Mouse (Mus musculus): ENCODE results near the gene Alg14. TPM values are rescaled to one million over a fixed set of nuclear protein-coding genes. Genes with fewer than 3 reads are reported as not detected.

Gene Alg14
- polyA plus RNA-seq, 1 experiment from 2014 or later: 33.5 TPM

DNA sequence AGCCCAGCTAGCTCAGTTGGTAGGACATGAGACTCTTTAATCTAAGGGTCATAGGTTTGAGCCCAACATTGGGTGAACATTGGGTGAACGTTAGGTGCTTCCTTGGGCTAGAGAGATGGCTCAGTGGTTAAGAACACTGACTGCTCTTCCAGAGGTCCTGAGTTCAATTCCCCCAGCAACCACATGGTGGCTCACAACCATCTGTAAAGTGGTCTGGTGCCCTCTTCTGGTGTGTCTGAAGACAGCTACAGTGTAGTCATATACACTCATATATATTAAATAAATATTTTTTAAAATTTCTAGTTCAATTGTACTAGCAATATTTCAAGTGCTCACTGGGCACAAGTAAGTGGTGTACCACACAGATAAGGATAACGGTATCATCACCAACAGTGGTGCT is 4.4 kb upstream of the Alg14 start:
- Histone ChIP-seq H3K9me3 (no peaks in the 10 kb centered on the region), H3K4me3 (no peak overlapping the region), H3K4me2 (replicated peaks) (no peak overlapping the region), H3K4me1 (no peaks in the 10 kb centered on the region), H3K36me3 (no peaks in the 10 kb centered on the region), H3K9ac (no peak overlapping the region), H3K27me3 (replicated peaks) (no peaks in the 10 kb centered on the region), H3K27ac (no peak overlapping the region)
- 94% methylated on average over 2 of the region's 2 CpGs for WGBS
- ATAC-seq (ENCODE audit: low FRiP score, low read depth): no peak

DNA sequence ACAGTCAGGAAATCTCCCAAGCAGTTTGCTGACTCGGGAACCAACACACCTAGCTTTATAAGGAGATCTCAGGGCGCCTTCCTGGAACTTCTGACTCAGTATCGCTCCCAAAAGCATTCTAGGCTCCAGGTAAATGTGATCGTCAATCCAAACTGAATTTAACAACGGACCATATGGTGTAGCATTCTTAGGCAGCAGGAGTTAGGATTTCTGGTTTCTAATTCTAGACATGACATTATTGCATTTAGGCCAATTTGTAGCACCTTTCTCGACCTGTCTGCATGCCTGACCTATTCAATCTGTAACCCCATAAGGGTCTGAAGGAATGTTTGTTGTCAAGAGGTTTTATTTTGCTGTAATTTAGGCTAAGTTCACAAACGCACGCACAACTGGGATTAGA is 892 bp upstream of the Alg14 start:
- no peaks in the 10 kb centered on the region for H3K36me3 ChIP-seq
- no peaks in the 10 kb centered on the region for H3K4me1 ChIP-seq
- no peaks in the 10 kb centered on the region for H3K9me3 ChIP-seq
- ATAC-seq (ENCODE audit: low FRiP score, low read depth): no peak
- H3K4me3 ChIP-seq: no peak overlapping the region
- no peaks in the 10 kb centered on the region for H3K27me3 ChIP-seq (replicated peaks)
- H3K4me2 ChIP-seq (replicated peaks): peak overlapping the region; percentile 66
- 83% methylated on average over 8 of the region's 8 CpGs for WGBS
- no peak overlapping the region for H3K9ac ChIP-seq
- no peak overlapping the region for H3K27ac ChIP-seq

DNA sequence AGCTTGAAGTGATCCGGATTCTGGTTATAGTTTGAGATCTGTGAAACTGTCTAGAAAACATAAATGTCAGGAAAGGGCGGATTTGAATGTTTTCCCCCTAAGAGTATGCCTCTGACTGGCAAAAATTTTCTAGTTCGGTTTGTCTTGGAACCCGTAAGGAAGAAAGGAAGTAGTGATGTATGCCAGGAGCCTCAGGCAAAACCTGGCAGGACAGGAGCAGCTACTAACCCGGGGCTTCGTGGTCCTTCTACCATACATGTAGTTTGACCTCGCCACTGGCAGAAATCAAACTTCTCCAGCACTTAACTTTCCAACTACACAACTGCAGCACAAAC is 381 bp upstream of the Alg14 start:
- Histone ChIP-seq H3K27ac (no peak overlapping the region), H3K4me3 (peak overlapping the region; percentile 58)
- WGBS: 5% methylated on average over 7 of the region's 7 CpGs

DNA sequence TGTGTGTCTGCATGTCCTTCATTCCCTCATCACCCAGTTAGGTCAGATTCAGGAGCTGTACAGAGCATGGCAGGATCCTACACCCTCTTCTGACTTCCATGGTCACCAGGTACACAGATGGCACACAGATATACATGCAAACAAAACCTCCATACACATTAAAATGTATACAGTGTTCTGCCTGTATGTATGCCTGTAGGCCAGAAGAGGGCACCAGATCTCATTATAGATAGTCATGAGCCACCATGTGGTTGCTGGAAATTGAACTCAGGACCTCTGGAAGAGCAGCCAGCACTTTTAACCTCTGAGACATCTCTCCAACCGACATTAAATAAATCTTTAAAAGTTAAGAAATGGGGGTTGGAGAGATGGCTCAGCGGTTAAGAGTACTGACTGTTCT is 2.6 kb downstream of the Alg14 start:
- H3K9ac ChIP-seq: no peak overlapping the region

More for the DNA sequence above, 381 bp upstream of the Alg14 start:
- Histone ChIP-seq H3K4me1 (no peaks in the 10 kb centered on the region), H3K27me3 (replicated peaks) (no peaks in the 10 kb centered on the region), H3K9ac (peak overlapping the region; percentile 57; the same call in 1 of the 2 replicates), H3K36me3 (no peaks in the 10 kb centered on the region), H3K4me2 (replicated peaks) (peak overlapping the region; percentile 66), H3K9me3 (no peaks in the 10 kb centered on the region)
- no peak; the same call in 1 of the 2 replicates for ATAC-seq (ENCODE audit: low FRiP score, low read depth)

DNA sequence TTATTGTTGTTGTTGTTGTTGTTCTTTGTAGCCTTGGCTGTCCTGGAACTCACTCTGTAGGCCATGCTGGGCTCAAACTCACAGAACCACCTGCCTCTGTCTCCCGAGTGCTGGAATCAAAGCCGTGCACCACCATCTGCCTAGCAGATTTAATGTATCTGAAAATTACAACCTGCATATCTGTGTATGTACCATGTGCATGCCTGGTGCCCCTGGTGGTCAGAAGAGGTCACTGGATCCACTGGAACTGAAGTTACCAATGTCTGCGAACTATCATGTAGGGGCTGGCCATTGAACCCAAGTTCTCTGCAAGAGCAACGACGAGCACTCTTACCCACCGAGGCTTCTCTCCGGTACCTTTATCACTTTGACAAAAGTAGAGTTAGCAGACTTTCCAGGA is 15.1 kb downstream of the Alg14 start:
- Histone ChIP-seq H3K9ac (no peak overlapping the region), H3K4me3 (no peak overlapping the region), H3K9me3 (no peaks in the 10 kb centered on the region), H3K27ac (no peak overlapping the region), H3K27me3 (replicated peaks) (no peaks in the 10 kb centered on the region), H3K4me1 (no peaks in the 10 kb centered on the region), H3K36me3 (no peaks in the 10 kb centered on the region), H3K4me2 (replicated peaks) (no peak overlapping the region)
- ATAC-seq (ENCODE audit: low FRiP score, low read depth): no peak
- 94% methylated on average over 7 of the region's 7 CpGs for WGBS

More for the DNA sequence above, 2.6 kb downstream of the Alg14 start:
- Histone ChIP-seq H3K27ac (no peak overlapping the region), H3K4me2 (replicated peaks) (no peak overlapping the region), H3K27me3 (replicated peaks) (no peaks in the 10 kb centered on the region), H3K9me3 (no peaks in the 10 kb centered on the region), H3K4me1 (no peaks in the 10 kb centered on the region), H3K4me3 (no peak overlapping the region), H3K36me3 (no peaks in the 10 kb centered on the region)
- 82% methylated on average over 2 of the region's 2 CpGs for WGBS
- no peak for ATAC-seq (ENCODE audit: low FRiP score, low read depth)

DNA sequence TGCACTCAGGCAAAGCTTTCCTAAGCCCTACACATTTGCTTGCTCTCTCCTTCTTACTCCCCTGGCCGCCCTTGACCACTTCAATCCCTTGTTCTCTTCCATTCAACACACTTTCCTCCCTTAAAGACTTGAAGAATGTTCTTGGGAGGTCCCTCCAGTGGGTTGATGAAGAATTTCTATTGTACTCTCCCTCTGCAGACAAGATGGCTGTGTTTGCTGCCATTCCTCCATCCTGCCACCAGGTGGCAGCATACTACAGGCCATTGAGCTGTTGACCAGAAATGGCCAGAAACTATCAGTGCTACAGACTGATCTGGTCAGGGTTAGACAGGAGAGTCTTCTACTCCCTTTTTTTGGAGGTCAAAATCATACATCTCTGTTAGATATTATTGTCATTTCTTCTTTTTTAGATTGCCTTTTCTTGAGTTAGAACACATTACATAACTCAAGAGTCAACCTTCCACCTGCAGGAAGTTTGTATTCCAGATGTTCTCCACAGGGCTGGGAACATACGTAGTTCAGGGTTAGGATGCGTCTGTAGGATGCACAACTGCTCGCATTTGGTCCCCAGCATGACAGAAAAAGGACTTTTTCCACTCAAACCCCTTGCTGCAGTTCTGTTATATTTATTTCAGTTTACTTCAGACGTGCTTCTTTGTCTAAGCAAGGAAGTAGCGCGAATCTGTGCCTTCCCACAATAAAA is 16.1 kb downstream of the Alg14 start:
- Histone ChIP-seq H3K4me3 (no peak overlapping the region), H3K36me3 (no peaks in the 10 kb centered on the region), H3K4me1 (no peaks in the 10 kb centered on the region), H3K27me3 (replicated peaks) (no peaks in the 10 kb centered on the region), H3K27ac (no peak overlapping the region), H3K4me2 (replicated peaks) (no peak overlapping the region), H3K9ac (no peak overlapping the region), H3K9me3 (no peaks in the 10 kb centered on the region)
- 74% methylated on average over 7 of the region's 7 CpGs for WGBS
- ATAC-seq (ENCODE audit: low FRiP score, low read depth): peak; percentile 82

DNA sequence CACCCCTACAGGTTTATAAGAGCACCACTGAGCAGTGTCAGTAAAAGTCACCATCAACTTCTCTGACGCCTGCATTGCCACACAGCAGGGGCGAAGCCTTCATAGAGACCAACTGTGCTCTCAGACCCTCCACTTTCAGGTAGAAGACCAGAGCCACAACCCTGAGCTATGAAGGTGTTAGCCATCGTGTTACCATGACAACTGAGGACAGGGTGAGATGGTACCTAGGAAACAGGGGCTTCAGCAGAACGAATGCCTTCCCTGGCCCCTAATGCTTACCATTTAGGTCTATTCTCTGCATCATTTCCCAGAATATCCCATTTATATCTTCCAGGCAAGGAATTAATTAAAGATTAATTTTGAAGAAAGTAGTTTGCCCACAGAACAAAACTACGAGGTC is 17.4 kb downstream of the Alg14 start:
- no peak for ATAC-seq (ENCODE audit: low FRiP score, low read depth)
- Histone ChIP-seq H3K4me1 (no peaks in the 10 kb centered on the region), H3K4me2 (replicated peaks) (no peak overlapping the region), H3K4me3 (no peak overlapping the region), H3K27ac (no peak overlapping the region), H3K27me3 (replicated peaks) (no peaks in the 10 kb centered on the region), H3K36me3 (no peaks in the 10 kb centered on the region), H3K9ac (no peak overlapping the region), H3K9me3 (no peaks in the 10 kb centered on the region)
- WGBS: 78% methylated on average over 5 of the region's 5 CpGs

DNA sequence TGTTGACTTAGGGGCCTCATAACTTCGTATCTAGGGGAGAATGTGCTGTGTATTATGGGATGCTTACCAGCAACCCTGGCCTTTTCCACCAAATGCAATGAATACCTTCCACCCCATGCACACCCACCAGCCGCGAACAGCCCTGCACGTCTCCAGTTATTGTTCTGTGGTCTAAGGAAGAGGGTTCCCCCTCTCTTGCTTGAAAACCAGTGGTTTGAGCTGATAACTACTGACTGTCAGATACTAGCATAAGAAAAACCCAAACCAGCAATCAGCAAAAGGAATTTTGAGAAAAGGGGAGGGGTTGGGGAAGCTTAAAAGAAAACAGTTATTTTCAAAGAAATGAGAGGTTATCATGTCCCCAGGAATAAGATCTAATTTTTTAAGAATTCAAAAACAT is 17.9 kb downstream of the Alg14 start:
- WGBS: 84% methylated on average over 4 of the region's 4 CpGs

DNA sequence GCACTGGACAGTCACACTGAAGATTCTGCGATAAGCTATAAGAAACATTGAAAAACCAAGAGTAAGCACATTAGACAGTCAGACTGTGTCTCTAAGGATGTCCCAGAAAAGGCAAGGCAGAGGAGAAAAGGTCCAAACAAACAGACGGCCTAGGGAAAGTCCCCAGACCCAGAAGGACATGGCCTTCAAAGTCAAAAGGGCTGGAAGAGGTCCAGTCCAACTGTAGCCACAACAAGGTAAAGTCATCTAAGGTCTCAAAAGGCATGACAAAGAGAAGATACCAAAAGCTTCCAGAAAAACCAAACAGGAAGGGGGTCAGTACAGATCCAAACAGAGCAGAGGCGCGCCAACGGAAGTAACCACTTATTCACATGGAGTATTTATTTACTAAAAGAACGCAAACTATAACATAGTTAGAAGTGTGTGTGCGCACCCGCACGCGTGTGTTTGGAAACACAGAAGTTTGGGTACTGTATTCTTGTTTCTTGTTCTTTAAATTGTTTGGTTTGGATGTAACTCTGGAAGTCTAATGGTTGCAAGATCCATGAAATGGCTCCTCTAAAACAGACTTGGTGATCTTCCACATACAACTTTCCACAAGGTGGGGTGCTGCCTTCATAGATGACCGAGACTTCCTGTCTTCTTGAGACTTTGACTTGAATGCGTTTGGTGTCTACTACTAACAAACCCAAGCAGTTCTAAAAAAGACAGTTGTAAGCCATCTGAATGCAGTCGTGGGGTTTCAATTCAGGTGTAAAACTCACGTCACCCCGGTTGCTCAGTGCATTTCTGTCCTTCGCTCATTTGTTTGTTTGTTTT is 18.5 kb downstream of the Alg14 start:
- Histone ChIP-seq H3K36me3 (no peaks in the 10 kb centered on the region), H3K27ac (no peak overlapping the region), H3K27me3 (replicated peaks) (no peaks in the 10 kb centered on the region), H3K4me2 (replicated peaks) (no peak overlapping the region), H3K4me1 (no peaks in the 10 kb centered on the region), H3K4me3 (no peak overlapping the region), H3K9me3 (no peaks in the 10 kb centered on the region), H3K9ac (no peak overlapping the region)
- WGBS: 91% methylated on average over 16 of the region's 16 CpGs
- no peak for ATAC-seq (ENCODE audit: low FRiP score, low read depth)

More for the DNA sequence above, 17.9 kb downstream of the Alg14 start:
- no peaks in the 10 kb centered on the region for H3K4me1 ChIP-seq
- no peak overlapping the region for H3K4me2 ChIP-seq (replicated peaks)
- no peak overlapping the region for H3K27ac ChIP-seq
- H3K9me3 ChIP-seq: no peaks in the 10 kb centered on the region
- ATAC-seq (ENCODE audit: low FRiP score, low read depth): no peak
- H3K4me3 ChIP-seq: no peak overlapping the region
- no peaks in the 10 kb centered on the region for H3K27me3 ChIP-seq (replicated peaks)
- H3K36me3 ChIP-seq: no peaks in the 10 kb centered on the region
- no peak overlapping the region for H3K9ac ChIP-seq

DNA sequence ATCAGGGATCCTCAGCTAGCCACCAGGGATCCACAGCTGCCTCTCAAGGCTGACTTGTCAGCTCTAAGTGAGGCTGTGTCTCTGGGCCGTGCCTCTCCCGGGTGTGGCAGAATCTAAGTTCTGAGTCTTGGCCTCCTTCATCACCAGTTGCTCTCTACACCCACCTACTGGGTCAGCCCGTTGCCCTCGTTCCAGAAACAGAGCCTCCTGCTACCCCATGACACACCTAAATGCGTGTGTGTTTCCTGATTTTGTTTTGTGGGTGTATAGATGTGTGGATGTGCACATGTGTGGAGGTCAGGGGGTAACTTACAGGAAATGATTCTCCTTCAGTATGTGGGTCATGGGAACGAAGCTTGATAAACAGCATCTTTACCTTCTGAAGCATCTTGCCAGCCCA is 20.9 kb downstream of the Alg14 start:
- Histone ChIP-seq H3K4me2 (replicated peaks) (no peak overlapping the region), H3K9ac (no peak overlapping the region), H3K36me3 (no peaks in the 10 kb centered on the region), H3K9me3 (no peaks in the 10 kb centered on the region), H3K4me1 (no peaks in the 10 kb centered on the region), H3K27me3 (replicated peaks) (no peaks in the 10 kb centered on the region), H3K4me3 (no peak overlapping the region), H3K27ac (no peak overlapping the region)
- ATAC-seq (ENCODE audit: low FRiP score, low read depth): no peak
- 87% methylated on average over 6 of the region's 6 CpGs for WGBS

DNA sequence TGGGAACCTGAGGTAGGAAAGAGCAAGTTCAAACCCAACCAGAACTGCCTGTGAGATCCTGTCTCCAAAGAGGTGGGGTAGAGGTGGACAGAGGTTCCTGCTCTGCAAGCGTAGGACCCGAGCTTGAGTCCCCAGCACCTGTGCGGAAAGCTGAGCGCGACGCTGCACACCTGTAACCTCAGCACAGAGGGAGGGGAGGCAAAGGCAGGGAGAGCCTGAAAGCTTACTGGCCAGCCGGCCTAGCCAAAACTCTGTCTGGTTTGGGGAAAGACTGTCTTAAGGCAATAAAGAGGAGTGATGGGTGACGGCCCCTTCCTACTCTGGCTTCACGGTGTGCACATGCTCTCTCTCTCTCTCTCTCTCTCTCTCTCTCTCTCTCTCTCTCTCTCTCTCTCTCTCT is 21.4 kb downstream of the Alg14 start:
- Histone ChIP-seq H3K27me3 (replicated peaks) (no peaks in the 10 kb centered on the region), H3K4me3 (no peak overlapping the region), H3K9ac (no peak overlapping the region), H3K4me1 (no peaks in the 10 kb centered on the region), H3K36me3 (no peaks in the 10 kb centered on the region), H3K4me2 (replicated peaks) (no peak overlapping the region), H3K9me3 (no peaks in the 10 kb centered on the region), H3K27ac (no peak overlapping the region)
- ATAC-seq (ENCODE audit: low FRiP score, low read depth): no peak
- 65% methylated on average over 9 of the region's 9 CpGs for WGBS

DNA sequence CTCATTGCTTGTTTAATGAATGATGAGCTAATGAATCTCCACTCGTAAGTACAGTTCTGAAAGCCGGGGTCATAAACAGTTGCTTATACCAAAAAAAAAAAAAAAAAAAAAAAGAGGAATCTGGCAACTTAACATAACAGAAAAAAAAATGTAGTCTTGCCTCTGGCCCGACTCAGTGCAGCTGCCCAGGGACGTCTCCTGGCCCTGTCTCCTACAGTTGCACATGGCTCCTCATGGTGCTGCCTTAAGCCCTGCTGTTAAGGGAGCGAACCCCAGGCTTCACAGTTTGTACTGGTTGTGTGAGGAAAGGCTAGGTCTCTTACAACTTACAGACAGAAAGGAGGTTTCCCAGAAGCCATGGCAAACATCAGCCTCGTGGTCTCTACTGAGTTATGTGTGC is 22.6 kb downstream of the Alg14 start:
- Histone ChIP-seq H3K9me3 (no peaks in the 10 kb centered on the region), H3K27me3 (replicated peaks) (no peaks in the 10 kb centered on the region), H3K4me2 (replicated peaks) (no peak overlapping the region), H3K9ac (no peak overlapping the region), H3K27ac (no peak overlapping the region), H3K4me3 (no peak overlapping the region), H3K4me1 (no peaks in the 10 kb centered on the region), H3K36me3 (no peaks in the 10 kb centered on the region)
- WGBS: 88% methylated on average over 6 of the region's 6 CpGs
- no peak for ATAC-seq (ENCODE audit: low FRiP score, low read depth)

DNA sequence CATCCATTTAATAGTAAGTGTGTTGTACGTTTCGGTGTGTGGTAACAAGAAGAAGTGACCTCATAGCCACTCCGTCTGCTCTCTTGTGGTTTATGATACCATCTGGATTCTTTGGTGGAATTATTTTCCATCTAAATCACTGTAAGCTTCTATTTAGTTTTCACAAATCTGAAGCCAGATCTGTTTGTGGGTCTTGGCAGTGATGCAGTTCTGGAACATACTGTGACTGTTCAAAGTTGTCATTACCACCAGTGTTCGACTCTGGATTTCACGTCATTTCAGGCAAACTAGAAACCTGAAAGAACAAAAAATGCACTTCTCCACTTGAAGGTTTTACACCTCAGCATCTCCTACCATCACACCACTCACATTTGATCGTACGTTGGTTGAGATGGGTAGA is 23.9 kb downstream of the Alg14 start:
- Histone ChIP-seq H3K4me1 (no peaks in the 10 kb centered on the region), H3K4me2 (replicated peaks) (no peak overlapping the region), H3K9me3 (no peaks in the 10 kb centered on the region), H3K27ac (no peak overlapping the region), H3K36me3 (no peaks in the 10 kb centered on the region), H3K9ac (no peak overlapping the region), H3K4me3 (no peak overlapping the region), H3K27me3 (replicated peaks) (no peaks in the 10 kb centered on the region)
- no peak for ATAC-seq (ENCODE audit: low FRiP score, low read depth)
- 94% methylated on average over 7 of the region's 7 CpGs for WGBS
